Mouse (Mus musculus): ENCODE results near the gene Nudt3. TPM values are rescaled to one million over a fixed set of nuclear protein-coding genes. Genes with fewer than 3 reads are reported as not detected.

Nudt3 gene
- total and polyA plus RNA-seq, 3 experiments, result 54.4 to 69.2 (median 58.3) TPM

DNA sequence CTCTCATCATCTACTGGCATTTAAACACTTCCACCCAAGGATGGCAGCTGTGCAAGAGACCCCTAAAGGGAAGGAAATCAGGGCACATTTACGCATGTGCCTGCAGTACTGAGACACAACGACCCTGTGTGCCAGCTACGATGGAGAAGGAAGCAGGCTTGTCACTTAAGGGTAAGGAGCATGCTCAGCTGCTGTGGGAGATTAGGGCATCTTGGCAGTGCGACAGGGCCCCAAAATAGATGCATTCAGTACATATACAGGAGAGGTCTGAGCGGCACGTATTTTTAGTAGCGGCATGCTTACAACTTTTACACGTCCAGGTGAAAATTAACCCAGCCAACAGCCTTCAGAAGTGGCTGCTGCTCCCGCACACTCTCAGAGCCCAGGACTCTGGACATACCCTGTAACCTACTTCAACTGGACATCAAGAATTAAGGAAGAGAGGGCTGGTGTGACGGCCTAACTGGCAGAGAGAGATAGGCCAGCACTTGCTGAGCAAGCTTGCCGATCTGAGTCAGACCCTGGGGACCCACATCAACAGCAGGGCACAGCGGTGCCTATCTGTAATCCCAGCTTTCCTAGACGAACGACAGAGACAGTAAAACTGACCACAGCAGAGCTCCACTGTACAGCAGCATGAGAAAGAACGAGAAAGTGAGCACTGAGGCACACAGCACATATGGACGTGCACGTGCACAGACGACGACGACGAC is 19.6 kb downstream of the Nudt3 start:
- H3K36me3 ChIP-seq (replicated peaks in 1 of 2; ENCODE audit: control insufficient read depth in 1 of 2, insufficient read depth in 1 of 2, low read length in 1 of 2), result peaks cover 4 to 39% of the 10 kb centered on the region in 2 experiments
- H3K4me3 ChIP-seq (replicated peaks in 1 of 3; ENCODE audit: low read depth in 2 of 3, low read length in 2 of 3, poor library complexity in 1 of 3), result no peak overlapping the region
- dilution Hi-C loops (cut with MboI; ENCODE audit: extremely low pct_ligation_motif_present, extremely low pct_unique_long_range_greater_than_20kb, low sequenced_read_pairs) (no loop called here), in situ Hi-C loops (cut with MboI; ENCODE audit: low pct_ligation_motif_present, low pct_unique_long_range_greater_than_20kb, low sequenced_read_pairs) (no loop called here)
- no peaks in the 10 kb centered on the region for H3K9me3 ChIP-seq (replicated peaks; ENCODE audit: low read length)
- H3K9ac ChIP-seq (ENCODE audit: insufficient read depth, low read depth), result no peak overlapping the region
- peaks cover 16% of the 10 kb centered on the region for H3K79me2 ChIP-seq (replicated peaks; ENCODE audit: control insufficient read depth, extremely low read depth, insufficient read depth, poor library complexity, severe bottlenecking)
- no peak for DNase-seq (ENCODE audit: extremely low read depth)
- H3K4me2 ChIP-seq (ENCODE audit: insufficient read depth, low read depth, poor library complexity, severe bottlenecking), result no peak overlapping the region
- no peak overlapping the region for H3K27ac ChIP-seq (ENCODE audit: insufficient read depth, low read depth)
- no peaks in the 10 kb centered on the region for H3K27me3 ChIP-seq (replicated peaks)
- no peak for TF ChIP-seq CTCF (conservative IDR thresholded peaks at IDR 0.05 in 1 of 2, IDR thresholded peaks at IDR 0.05 in 1 of 2; ENCODE audit: low read depth in 2 of 2, low read length in 2 of 2)
- no peak for TF ChIP-seq TCF12 (IDR thresholded peaks at IDR 0.05; ENCODE audit: low read depth, low read length)
- no peak for TF ChIP-seq SMC3 (IDR thresholded peaks at IDR 0.05; ENCODE audit: low read depth, low read length)
- TF ChIP-seq ZKSCAN1 (IDR thresholded peaks at IDR 0.05; ENCODE audit: borderline replicate concordance, low read depth, low read length), result no peak
- TF ChIP-seq RAD21 (IDR thresholded peaks at IDR 0.05; ENCODE audit: low read depth, low read length), result no peak
- no peak for TF ChIP-seq E2F4 (IDR thresholded peaks at IDR 0.05; ENCODE audit: insufficient replicate concordance, low read depth, low read length)
- TF ChIP-seq MAX (IDR thresholded peaks at IDR 0.05; ENCODE audit: low read length), result no peak
- no peak for TF ChIP-seq ETS1 (conservative IDR thresholded peaks at IDR 0.05; ENCODE audit: low read depth, low read length)
- no peak for TF ChIP-seq POLR2AphosphoS2 (IDR thresholded peaks at IDR 0.05; ENCODE audit: low read depth, low read length)
- no peak for TF ChIP-seq NRF1 (IDR thresholded peaks at IDR 0.05; ENCODE audit: low read depth, low read length)
- no peak for TF ChIP-seq ZMIZ1 (IDR thresholded peaks at IDR 0.05; ENCODE audit: low read depth, low read length)
- H3K4me1 ChIP-seq (ENCODE audit: control insufficient read depth in 1 of 2, insufficient read depth in 2 of 2), result peaks cover 0 to 25% of the 10 kb centered on the region in 2 experiments; a peak in 2 of 4 replicates

DNA sequence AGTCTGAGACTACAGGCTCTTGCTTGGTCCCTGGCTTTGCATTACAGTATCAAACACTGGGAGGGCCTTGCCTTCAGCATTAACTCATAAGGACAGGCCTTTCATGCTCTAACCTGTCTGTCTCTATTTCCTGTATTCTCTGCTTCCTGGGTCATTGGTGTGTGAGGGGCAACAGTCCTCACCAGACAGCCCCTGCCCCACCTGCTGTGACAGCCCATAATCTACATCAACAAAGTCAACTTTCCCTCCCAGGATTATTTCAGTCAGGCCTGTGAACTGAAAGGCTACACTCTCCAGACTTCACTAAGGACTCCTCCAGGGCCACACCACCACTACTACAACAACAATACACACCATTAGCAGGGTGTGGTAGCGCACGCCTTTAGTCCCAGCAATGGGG is 20.3 kb downstream of the Nudt3 start:
- H3K36me3 ChIP-seq (replicated peaks in 1 of 2; ENCODE audit: control insufficient read depth in 1 of 2, insufficient read depth in 1 of 2, low read length in 1 of 2), result peaks cover under 1 to 34% of the 10 kb centered on the region in 2 experiments
- no peaks in the 10 kb centered on the region for H3K9me3 ChIP-seq (replicated peaks; ENCODE audit: low read length)
- peaks cover 16% of the 10 kb centered on the region for H3K79me2 ChIP-seq (replicated peaks; ENCODE audit: control insufficient read depth, extremely low read depth, insufficient read depth, poor library complexity, severe bottlenecking)
- TF ChIP-seq MXI1 (IDR thresholded peaks at IDR 0.05; ENCODE audit: low read depth, low read length) (no peak), RCOR1 (conservative IDR thresholded peaks at IDR 0.05; ENCODE audit: low read depth, low read length) (no peak), SMC3 (IDR thresholded peaks at IDR 0.05; ENCODE audit: low read depth, low read length) (no peak), MYC (IDR thresholded peaks at IDR 0.05; ENCODE audit: low read depth, low read length) (no peak), ZNF384 (IDR thresholded peaks at IDR 0.05; ENCODE audit: low read depth, low read length) (no peak), TBP (conservative IDR thresholded peaks at IDR 0.05; ENCODE audit: low read depth, low read length) (no peak), ELF1 (IDR thresholded peaks at IDR 0.05; ENCODE audit: low read depth, low read length) (no peak), NELFE (IDR thresholded peaks at IDR 0.05; ENCODE audit: low read depth, low read length) (no peak), CHD1 (IDR thresholded peaks at IDR 0.05; ENCODE audit: low read depth, low read length) (no peak), USF2 (conservative IDR thresholded peaks at IDR 0.05; ENCODE audit: low read depth, low read length) (no peak), CTCF (conservative IDR thresholded peaks at IDR 0.05 in 1 of 2, IDR thresholded peaks at IDR 0.05 in 1 of 2; ENCODE audit: low read depth in 2 of 2, low read length in 2 of 2) (no peak), USF1 (IDR thresholded peaks at IDR 0.05; ENCODE audit: low read depth, low read length) (no peak), ZMIZ1 (IDR thresholded peaks at IDR 0.05; ENCODE audit: low read depth, low read length) (no peak), MAZ (IDR thresholded peaks at IDR 0.05; ENCODE audit: low read depth, low read length) (no peak), MEF2A (IDR thresholded peaks at IDR 0.05; ENCODE audit: borderline replicate concordance, low read depth, low read length) (no peak), IRF4 (IDR thresholded peaks at IDR 0.05; ENCODE audit: low read depth, low read length) (no peak)
- H3K4me3 ChIP-seq (replicated peaks in 1 of 3; ENCODE audit: low read depth in 2 of 3, low read length in 2 of 3, poor library complexity in 1 of 3), result no peak overlapping the region
- no peaks in the 10 kb centered on the region for H3K27me3 ChIP-seq (replicated peaks)
- H3K9ac ChIP-seq (ENCODE audit: insufficient read depth, low read depth), result no peak overlapping the region
- in situ Hi-C loops (cut with MboI; ENCODE audit: low pct_ligation_motif_present, low pct_unique_long_range_greater_than_20kb, low sequenced_read_pairs) (no loop called here), dilution Hi-C loops (cut with MboI; ENCODE audit: extremely low pct_ligation_motif_present, extremely low pct_unique_long_range_greater_than_20kb, low sequenced_read_pairs) (no loop called here)
- DNase-seq (ENCODE audit: extremely low read depth), result no peak
- no peak overlapping the region for H3K27ac ChIP-seq (ENCODE audit: insufficient read depth, low read depth)
- H3K4me2 ChIP-seq (ENCODE audit: insufficient read depth, low read depth, poor library complexity, severe bottlenecking), result no peak overlapping the region
- peaks cover 0 to 31% of the 10 kb centered on the region in 2 experiments; a peak in 2 of 4 replicates for H3K4me1 ChIP-seq (ENCODE audit: control insufficient read depth in 1 of 2, insufficient read depth in 2 of 2)
